Mouse (Mus musculus) lung, embryonic 15.5 days (tissue): ENCODE results near the gene Ttc30a2. TPM values are rescaled to one million over a fixed set of nuclear protein-coding genes. Genes with fewer than 3 reads are reported as not detected.

Source experiments
- polyA plus RNA-seq: library from polyadenylated mRNA; unstranded; fragments of >200 nt; fragmentation: Nextera tagmentation; extraction: Ambion mirVana; gene quantifications from 2 replicates; pipeline ENCODE4 v1.2.1, GENCODE M21; 2015

Gene Ttc30a2
- polyA plus RNA-seq, 1 experiment from 2014 or later, result 0.75 TPM

Other genes starting within 250 kb of the Ttc30a2 start
- 42.3 and 45.2 TPM in 2 replicates for gene Agps, start 146.0 kb downstream of the Ttc30a2 start, polyA plus RNA-seq
- gene Ttc30b, start 39.6 kb downstream of the Ttc30a2 start, polyA plus RNA-seq, result 15.5 and 16.9 TPM in 2 replicates
- gene Ttc30a1, start 3.8 kb upstream of the Ttc30a2 start, polyA plus RNA-seq, result 9.4 and 9.5 TPM in 2 replicates